8 mouse cellular contexts compared by ENCODE assay signal in the genomic region with DNA sequence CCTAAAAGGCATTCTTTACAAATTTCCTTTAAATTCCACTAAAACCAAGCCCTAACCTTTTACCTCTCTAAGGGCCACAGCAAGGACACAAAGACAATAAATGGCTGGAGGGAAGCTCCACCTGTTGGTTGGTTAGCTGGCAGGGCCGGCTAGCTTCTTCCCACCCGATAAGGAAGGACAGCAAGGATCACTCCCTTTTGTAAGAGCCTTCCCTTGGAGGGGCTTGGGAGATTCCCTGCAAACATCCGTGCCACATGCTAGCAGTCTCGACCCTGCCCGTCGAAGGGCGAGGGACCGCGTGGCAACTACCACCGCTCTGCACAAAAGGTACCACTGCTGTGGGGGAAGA. TPM values are rescaled to one million over a fixed set of nuclear protein-coding genes. Genes with fewer than 3 reads are reported as not detected.
DNase-seq lines count a peak whose midpoint lies in the region; ATAC-seq and TF ChIP-seq lines count a peak whose summit lies in the region.

No protein-coding gene starts in this region.

- peak overlapping the region; percentile 82 for H3K4me2 ChIP-seq in embryonic facial prominence, embryonic 12.5 days (replicated peaks)
- H3K4me2 ChIP-seq in intestine, embryonic 16.5 days (ENCODE audit: low read depth, low read length): peak overlapping the region; percentile 94
- H3K4me2 ChIP-seq in myocyte (ENCODE audit: low read depth): peak overlapping the region; percentile 68

- ATAC-seq in embryonic facial prominence, embryonic 12.5 days (ENCODE audit: insufficient number of reproducible peaks, insufficient read depth, low FRiP score, low TSS enrichment): no peak
- ATAC-seq in intestine, embryonic 16.5 days: no peak; the same call in 1 of the 2 replicates

- no peaks in the 10 kb centered on the region for H3K27me3 ChIP-seq in embryonic facial prominence, embryonic 12.5 days
- H3K27me3 ChIP-seq in intestine, embryonic 16.5 days (replicated peaks; ENCODE audit: control insufficient read depth, insufficient read depth, low read length): no peaks in the 10 kb centered on the region
- H3K27me3 ChIP-seq in myocyte (ENCODE audit: control insufficient read depth, insufficient read depth, insufficient read length): no peaks in the 10 kb centered on the region

- peaks cover 23% of the 10 kb centered on the region for H3K36me3 ChIP-seq in embryonic facial prominence, embryonic 12.5 days
- peaks cover 12% of the 10 kb centered on the region for H3K36me3 ChIP-seq in intestine, embryonic 16.5 days (ENCODE audit: control insufficient read depth, insufficient read depth, low read length)
- H3K36me3 ChIP-seq in myocyte (ENCODE audit: control insufficient read depth, insufficient read depth): peaks cover 6% of the 10 kb centered on the region

- H3ac ChIP-seq in myocyte (ENCODE audit: control insufficient read depth, insufficient read length): peak overlapping the region; percentile 98

- peaks cover 15% of the 10 kb centered on the region for H3K79me2 ChIP-seq in myocyte (ENCODE audit: control insufficient read depth, insufficient read depth)

- 2% methylated on average over 10 of the region's 10 CpGs for WGBS in lung, adult 2 months
- under 1% methylated on average over 10 of the region's 10 CpGs for WGBS in embryonic facial prominence, embryonic 12.5 days
- WGBS in intestine, embryonic 16.5 days: 1% methylated on average over 10 of the region's 10 CpGs

- TF ChIP-seq POLR2A in lung, adult 2 months (IDR thresholded peaks at IDR 0.05; ENCODE audit: borderline replicate concordance, extremely low read depth, low read depth, low read length): no peak
- TF ChIP-seq POLR2A in myocyte (IDR thresholded peaks at IDR 0.05; ENCODE audit: insufficient read length, low read depth): no peak

- no peak for DNase-seq in lung, adult 2 months
- no peak for DNase-seq in lung, adult 18-20 months
- no peak for DNase-seq in gastrocnemius, postnatal 10 days
- DNase-seq in cerebellum, postnatal 36 days: no peak
- DNase-seq in spleen, adult 18-20 months: no peak

- H3K9me3 ChIP-seq in embryonic facial prominence, embryonic 12.5 days: no peaks in the 10 kb centered on the region
- H3K9me3 ChIP-seq in intestine, embryonic 16.5 days (ENCODE audit: control insufficient read depth, low read length): no peaks in the 10 kb centered on the region

- peak overlapping the region; percentile 99 for H3K9ac ChIP-seq in embryonic facial prominence, embryonic 12.5 days
- peak overlapping the region; percentile 94 for H3K9ac ChIP-seq in intestine, embryonic 16.5 days (ENCODE audit: low read depth, low read length)

- peak overlapping the region; percentile 99 for H3K4me3 ChIP-seq in lung, adult 2 months (replicated peaks; ENCODE audit: extremely low read depth, low read depth, low read length)
- peak overlapping the region; percentile 95 for H3K4me3 ChIP-seq in embryonic facial prominence, embryonic 12.5 days
- peak overlapping the region; percentile 85 for H3K4me3 ChIP-seq in intestine, embryonic 16.5 days (ENCODE audit: low read length)
- peak overlapping the region; percentile 57 for H3K4me3 ChIP-seq in myocyte

- peak overlapping the region; percentile 100 for H3K27ac ChIP-seq in embryonic facial prominence, embryonic 12.5 days
- H3K27ac ChIP-seq in intestine, embryonic 16.5 days (ENCODE audit: low read length): peak overlapping the region; percentile 97

- peaks cover 8% of the 10 kb centered on the region for H3K4me1 ChIP-seq in lung, adult 2 months (ENCODE audit: control insufficient read depth, insufficient read depth, low read length)
- peaks cover 27% of the 10 kb centered on the region for H3K4me1 ChIP-seq in embryonic facial prominence, embryonic 12.5 days
- H3K4me1 ChIP-seq in intestine, embryonic 16.5 days (ENCODE audit: control insufficient read depth, insufficient read depth, low read length): peaks cover 24% of the 10 kb centered on the region

- no peak for TF ChIP-seq CTCF in lung, adult 2 months (IDR thresholded peaks at IDR 0.05; ENCODE audit: insufficient read depth, low read length)

TF ChIP-seq in myocyte, 11 proteins besides CTCF, POLR2A, EP300 and RAD21:
- TF ChIP-seq TCF3 (IDR thresholded peaks at IDR 0.05; ENCODE audit: insufficient read length, low read depth) (no peak), MYOG (IDR thresholded peaks at IDR 0.05; ENCODE audit: control insufficient read depth in 1 of 3, insufficient read depth in 1 of 3, insufficient read length in 2 of 3, low read depth in 2 of 3) (peak in 1 of 3 experiments; percentile 9), MYOD1 (IDR thresholded peaks at IDR 0.05; ENCODE audit: control insufficient read depth in 1 of 3, insufficient read length in 2 of 3, low read depth in 2 of 3) (peak in 2 of 3 experiments; percentile 6 to 20), REST (IDR thresholded peaks at IDR 0.05; ENCODE audit: insufficient read depth, insufficient read length) (no peak), E2F4 (IDR thresholded peaks at IDR 0.05; ENCODE audit: insufficient read depth) (no peak)
TF ChIP-seq in myocyte: peak in this region for 2.

RNA-seq across cellular contexts. Expression of gene Tsc22d1, which starts 1.0 kb away (rescaled TPM):
- polyA plus RNA-seq in lung, adult 2 months (2012; rRNA removed): 163 and 215 TPM in 2 replicates
- 597 and 789 TPM in 2 replicates for polyA plus RNA-seq in embryonic facial prominence, embryonic 12.5 days (2016; fragmentation: Nextera tagmentation; extraction: Ambion mirVana)
- polyA plus RNA-seq in intestine, embryonic 16.5 days (2015; fragmentation: Nextera tagmentation; extraction: Ambion mirVana): 396 and 424 TPM in 2 replicates
- polyA plus RNA-seq in myocyte (2012; fragmentation: generic; extraction: Trizol): 281 TPM
- total RNA-seq in gastrocnemius, postnatal 10 days (2021): 100 to 1,000 TPM; 155 to 161 TPM
